Mouse (Mus musculus) R1 (cell line): ENCODE measurements around the gene Pold4.

Source experiments
- DNase-seq: peaks from one replicate; pipeline ENCODE4 v3.0.0-alpha.2; 2018; ENCODE audit warnings: low read depth, low spot score

Gene Pold4

GRCm38 (mm10) chr19:4203604-4204326 is 27.9 kb upstream of the Pold4 start:
- DNase-seq = no peak

- DNase-seq = no peak
Observed at GRCm38 (mm10) chr19:4204889-4205288, 26.8 kb upstream of the Pold4 start.

GRCm38 (mm10) chr19:4206971-4207370 is 24.7 kb upstream of the Pold4 start:
- DNase-seq = peak; percentile 72

GRCm38 (mm10) chr19:4208563-4208962 is 23.1 kb upstream of the Pold4 start:
- DNase-seq = no peak

- DNase-seq = no peak
Observed at GRCm38 (mm10) chr19:4211891-4212588, 19.7 kb upstream of the Pold4 start.

- no peak for DNase-seq
Observed at GRCm38 (mm10) chr19:4213524-4213974, 18.1 kb upstream of the Pold4 start.

GRCm38 (mm10) chr19:4214071-4214770 is 17.5 kb upstream of the Pold4 start, which contains the start of the genes Clcf1 and AC109138.7:
TSS of gene Clcf1 (plus strand) at chr19:4214238.
TSS of gene AC109138.7 (plus strand) at chr19:4214357.
- peak; percentile 39 for DNase-seq

- DNase-seq = no peak
Observed at GRCm38 (mm10) chr19:4214771-4215450, 16.8 kb upstream of the Pold4 start.

DNA sequence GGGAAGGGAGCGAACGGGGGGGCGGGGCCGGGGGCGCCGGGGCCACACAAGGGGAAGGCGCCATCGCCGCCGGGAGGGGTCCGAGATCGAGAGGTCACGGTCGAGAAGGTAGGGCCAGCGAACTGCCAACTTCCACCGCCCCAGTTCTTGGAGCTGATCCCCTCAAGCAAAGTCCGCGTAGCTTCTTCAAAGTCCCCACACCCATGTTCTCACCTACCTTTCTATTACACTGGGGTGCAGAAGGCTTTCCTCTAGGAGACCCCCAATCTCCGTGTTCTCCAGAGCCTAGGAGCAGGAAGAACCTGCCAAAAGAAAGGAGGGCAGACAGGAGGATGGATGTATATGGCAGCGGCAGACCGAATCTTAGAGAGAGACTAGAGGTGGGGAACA is 16.3 kb upstream of the Pold4 start:
- no peak for DNase-seq

- DNase-seq = no peak
Observed at GRCm38 (mm10) chr19:4216041-4216685, 15.5 kb upstream of the Pold4 start.

DNA sequence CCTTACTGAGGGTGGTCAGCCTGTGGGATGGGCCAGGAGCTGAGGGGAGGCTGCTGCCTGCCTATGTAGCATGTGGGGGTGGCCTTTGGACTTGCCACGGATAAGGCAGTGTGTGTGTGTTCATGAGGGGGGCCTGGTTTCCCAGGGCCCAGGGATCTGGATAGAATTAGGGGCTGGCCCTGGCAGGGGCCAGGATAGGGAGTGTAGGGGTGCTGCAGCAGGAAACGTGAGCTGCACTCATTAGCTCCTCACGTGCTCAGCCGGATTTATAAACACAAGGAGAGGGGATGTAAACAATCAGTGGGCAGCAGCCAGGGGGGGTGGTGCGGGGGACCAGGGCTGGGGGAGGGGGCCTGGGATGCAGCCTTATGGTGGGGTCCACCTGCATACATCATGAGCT is 14.6 kb upstream of the Pold4 start:
- DNase-seq = no peak

GRCm38 (mm10) chr19:4217855-4218254 is 13.8 kb upstream of the Pold4 start:
- DNase-seq = no peak

- DNase-seq = no peak
Observed at GRCm38 (mm10) chr19:4218293-4218692, 13.4 kb upstream of the Pold4 start.

DNA sequence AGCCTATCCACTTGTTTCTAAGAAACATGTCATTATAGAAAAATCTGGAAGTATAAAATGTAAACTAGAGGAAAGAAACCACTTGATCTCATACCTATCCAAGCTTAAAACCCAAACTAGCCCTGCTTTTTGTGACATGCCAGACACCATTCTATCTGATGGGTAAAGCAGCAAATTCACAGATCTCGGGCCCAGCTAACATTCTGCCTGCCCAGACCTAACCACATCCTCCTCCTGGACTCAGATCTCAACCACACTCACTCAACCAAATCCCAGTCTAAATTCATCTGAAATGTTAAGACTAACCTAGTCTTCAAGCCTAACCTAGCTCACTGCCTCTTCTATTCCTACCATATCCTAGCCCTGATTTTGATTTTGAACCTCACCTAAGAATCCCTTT is 12.9 kb upstream of the Pold4 start:
- no peak for DNase-seq

DNA sequence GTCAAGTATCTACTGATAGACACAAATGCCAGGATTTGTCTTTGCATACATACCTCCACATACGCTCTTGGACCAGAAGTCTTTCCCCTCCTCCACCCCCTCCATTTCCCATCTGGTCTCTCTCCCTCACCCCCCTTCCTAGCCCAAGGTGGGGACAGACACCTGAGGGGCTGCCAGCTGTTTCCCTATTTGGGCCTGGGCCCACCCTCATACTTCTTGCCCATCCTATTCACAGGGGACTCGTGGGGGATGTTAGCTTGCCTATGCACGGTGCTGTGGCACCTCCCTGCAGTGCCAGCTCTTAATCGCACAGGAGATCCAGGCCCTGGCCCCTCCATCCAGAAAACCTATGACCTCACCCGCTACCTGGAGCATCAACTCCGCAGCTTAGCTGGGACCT is 11.8 kb upstream of the Pold4 start:
- DNase-seq = no peak

GRCm38 (mm10) chr19:4220416-4220815 is 11.3 kb upstream of the Pold4 start:
- no peak for DNase-seq

- no peak for DNase-seq
Observed at GRCm38 (mm10) chr19:4220957-4221743, 10.5 kb upstream of the Pold4 start.

- DNase-seq = no peak
Observed at GRCm38 (mm10) chr19:4222165-4222564, 9.5 kb upstream of the Pold4 start.

GRCm38 (mm10) chr19:4226779-4227178 is 4.9 kb upstream of the Pold4 start:
- DNase-seq = no peak

- DNase-seq = peak; percentile 36
Observed at GRCm38 (mm10) chr19:4227446-4227845, 4.3 kb upstream of the Pold4 start.
